Mouse (Mus musculus) heart, adult 11 months (tissue): ENCODE measurements at regions not wholly inside any gene's neighbourhood (a gene's known extent, or its start where the extent isn't known, plus 50 kb on each side); places are given as distances from the start of the nearest gene placed in this dataset.

ENCODE experiments used
- DNase-seq: peaks from one replicate; pipeline ENCODE4 v3.0.0; 2022

GRCm38 (mm10) chr5:45025383-45025782 lies 225.9 kb upstream of the Ldb2 start:
- no peak for DNase-seq

- DNase-seq: no peak
Measured at GRCm38 (mm10) chr5:45007930-45008329, 208.4 kb upstream of the Ldb2 start.

GRCm38 (mm10) chr5:45000996-45001395 lies 201.5 kb upstream of the Ldb2 start:
- no peak for DNase-seq

- no peak for DNase-seq
Measured at GRCm38 (mm10) chr5:44999032-44999431, 199.6 kb upstream of the Ldb2 start.

GRCm38 (mm10) chr5:44975456-44976195 lies 176.1 kb upstream of the Ldb2 start:
- DNase-seq: peak; percentile 83

GRCm38 (mm10) chr5:44943023-44943921 lies 143.8 kb upstream of the Ldb2 start:
- DNase-seq: peak; percentile 84

- no peak for DNase-seq
Measured at GRCm38 (mm10) chr5:44942575-44942974, 143.1 kb upstream of the Ldb2 start.

- no peak for DNase-seq
Measured at GRCm38 (mm10) chr5:44925476-44925875, 126.0 kb upstream of the Ldb2 start.

GRCm38 (mm10) chr5:44922129-44922775 lies 122.8 kb upstream of the Ldb2 start:
- peak; percentile 85 for DNase-seq

- DNase-seq: no peak
Measured at GRCm38 (mm10) chr5:44917816-44918213, 118.3 kb upstream of the Ldb2 start.

- no peak for DNase-seq
Measured at GRCm38 (mm10) chr5:44917173-44917815, 117.8 kb upstream of the Ldb2 start.

GRCm38 (mm10) chr5:44902541-44902940 lies 103.1 kb upstream of the Ldb2 start:
- DNase-seq: no peak

GRCm38 (mm10) chr5:44886566-44887070 lies 87.1 kb upstream of the Ldb2 start:
- no peak for DNase-seq

GRCm38 (mm10) chr5:44876946-44877345 lies 77.5 kb upstream of the Ldb2 start:
- DNase-seq: peak; percentile 97

GRCm38 (mm10) chr5:44872243-44872642 lies 72.8 kb upstream of the Ldb2 start:
- no peak for DNase-seq

GRCm38 (mm10) chr5:44863887-44864286 lies 64.4 kb upstream of the Ldb2 start:
- DNase-seq: no peak

GRCm38 (mm10) chr5:44863349-44863748 lies 63.9 kb upstream of the Ldb2 start:
- DNase-seq: no peak

- no peak for DNase-seq
Measured at GRCm38 (mm10) chr5:44854189-44854588, 54.7 kb upstream of the Ldb2 start.
